Mouse (Mus musculus): ENCODE results near the gene Dek.

GRCm38 (mm10) chr13:47154866-47155265 is 48.9 kb upstream of the Dek start:
- TF ChIP-seq CTCF (IDR thresholded peaks at IDR 0.05; ENCODE audit: insufficient read depth, low read length) (no peak), POLR2A (IDR thresholded peaks at IDR 0.05; ENCODE audit: borderline replicate concordance, extremely low read depth, low read depth, low read length) (no peak)

Measured in lung, adult 2 months (tissue).